Mouse (Mus musculus) liver, embryonic 13.5 days (tissue): ENCODE data around the gene Sgip1. TPM values are rescaled to one million over a fixed set of nuclear protein-coding genes. Genes with fewer than 3 reads are reported as not detected.

Experiments used
- ATAC-seq: fragments of 200-750 bp; cut with Nextera tagmentation; 2 replicates; pipeline ENCODE4 v1.8.0; 2017; ENCODE audit warnings: low read depth, mild to moderate bottlenecking, moderate number of reproducible peaks, moderate library complexity
- DNase-seq: peaks from one replicate; pipeline ENCODE4 v3.0.0; 2022
- H3K27ac ChIP-seq: fragments of 300-500 bp; sonication (generic); 2 replicates; pipeline ENCODE4 v1.5.1; 2015; ENCODE audit warnings: moderate library complexity, mild to moderate bottlenecking, inconsistent platforms
- H3K27me3 ChIP-seq: fragments of 300-500 bp; sonication (generic); 2 replicates; pipeline ENCODE4 v1.6.1; 2015; ENCODE audit warnings: mild to moderate bottlenecking, inconsistent platforms
- H3K36me3 ChIP-seq: fragments of 300-500 bp; sonication (generic); 2 replicates; pipeline ENCODE4 v1.6.1; 2015; ENCODE audit warnings: mild to moderate bottlenecking, inconsistent platforms
- H3K4me1 ChIP-seq: fragments of 300-500 bp; sonication (generic); replicated peaks from 2 replicates; pipeline ENCODE4 v1.6.1; 2015; ENCODE audit warnings: inconsistent platforms
- H3K4me2 ChIP-seq: fragments of 300-500 bp; sonication (generic); 2 replicates; pipeline ENCODE4 v1.6.1; 2015; ENCODE audit warnings: inconsistent platforms, mild to moderate bottlenecking, moderate library complexity
- H3K4me3 ChIP-seq: fragments of 300-500 bp; sonication (generic); replicated peaks from 2 replicates; pipeline ENCODE4 v1.5.1; 2015; ENCODE audit warnings: mild to moderate bottlenecking, inconsistent platforms
- H3K9ac ChIP-seq: fragments of 300-500 bp; sonication (generic); 2 replicates; pipeline ENCODE4 v1.6.1; 2015; ENCODE audit warnings: mild to moderate bottlenecking, inconsistent platforms
- H3K9me3 ChIP-seq: fragments of 300-500 bp; sonication (generic); replicated peaks from 2 replicates; pipeline ENCODE4 v1.6.1; 2016; ENCODE audit warnings: inconsistent platforms
- WGBS: fragments of 180-500 bp; shearing (Covaris S2); methylation state at CpG from one replicate; pipeline ENCODE4 v1.1.7; 2015; ENCODE audit not compliant: insufficient replicate concordance; 5-methylcytosine and 5-hydroxymethylcytosine counted together
- polyA plus RNA-seq: library from polyadenylated mRNA; unstranded; fragments of >200 nt; fragmentation: Nextera tagmentation; extraction: Ambion mirVana; gene quantifications from 2 replicates; pipeline ENCODE4 v1.2.1, GENCODE M21; 2015

The Sgip1 gene
- polyA plus RNA-seq, 1 experiment from 2014 or later, result 0.54 TPM

GRCm38 (mm10) chr4:102964174-102964573 lies 223.1 kb downstream of the Sgip1 start:
- Histone ChIP-seq H3K4me2 (no peak overlapping the region), H3K36me3 (no peaks in the 10 kb centered on the region), H3K27ac (no peak overlapping the region), H3K9ac (no peak overlapping the region), H3K9me3 (no peaks in the 10 kb centered on the region), H3K4me1 (peaks cover 10% of the 10 kb centered on the region; the same call in 1 of the 2 replicates), H3K4me3 (no peak overlapping the region), H3K27me3 (no peaks in the 10 kb centered on the region)
- no peak for ATAC-seq
- WGBS, result 18% methylated on average over 3 of the region's 3 CpGs
- DNase-seq, result no peak

GRCm38 (mm10) chr4:102967811-102968210 lies 226.7 kb downstream of the Sgip1 start:
- Histone ChIP-seq H3K36me3 (no peaks in the 10 kb centered on the region), H3K4me1 (peaks cover 10% of the 10 kb centered on the region; the same call in 1 of the 2 replicates), H3K27ac (no peak overlapping the region), H3K4me3 (no peak overlapping the region), H3K4me2 (no peak overlapping the region), H3K9me3 (no peaks in the 10 kb centered on the region), H3K9ac (no peak overlapping the region), H3K27me3 (no peaks in the 10 kb centered on the region)
- ATAC-seq, result no peak
- DNase-seq, result no peak
- 82% methylated on average over 15 of the region's 15 CpGs for WGBS

DNA sequence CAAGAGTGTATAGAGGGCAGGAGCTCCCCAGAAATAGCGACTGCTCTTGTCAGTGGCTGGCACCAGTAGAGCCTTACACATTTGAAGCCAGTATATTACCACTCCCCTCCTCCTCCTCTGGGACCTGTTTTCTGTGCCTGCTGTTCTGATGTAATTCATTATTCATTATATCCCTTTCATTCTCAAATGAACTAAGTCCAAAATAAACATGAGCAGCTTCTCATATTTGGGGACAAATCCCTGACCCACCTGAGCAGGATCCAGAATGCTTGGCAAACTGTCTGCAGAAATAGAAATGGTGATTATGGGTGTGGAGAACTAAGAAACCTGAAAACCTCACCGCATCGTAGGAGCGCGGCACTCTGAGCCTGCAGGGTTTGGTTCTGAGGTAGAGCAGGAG lies 228.5 kb downstream of the Sgip1 start:
- no peaks in the 10 kb centered on the region for H3K36me3 ChIP-seq
- ATAC-seq, result no peak
- 87% methylated on average over 5 of the region's 5 CpGs for WGBS
- no peak overlapping the region for H3K4me3 ChIP-seq
- H3K4me1 ChIP-seq, result peaks cover 5% of the 10 kb centered on the region; the same call in 1 of the 2 replicates
- H3K4me2 ChIP-seq, result no peak overlapping the region
- DNase-seq, result no peak
- H3K27ac ChIP-seq, result no peak overlapping the region
- H3K9ac ChIP-seq, result no peak overlapping the region
- H3K9me3 ChIP-seq, result no peaks in the 10 kb centered on the region
- no peaks in the 10 kb centered on the region for H3K27me3 ChIP-seq

DNA sequence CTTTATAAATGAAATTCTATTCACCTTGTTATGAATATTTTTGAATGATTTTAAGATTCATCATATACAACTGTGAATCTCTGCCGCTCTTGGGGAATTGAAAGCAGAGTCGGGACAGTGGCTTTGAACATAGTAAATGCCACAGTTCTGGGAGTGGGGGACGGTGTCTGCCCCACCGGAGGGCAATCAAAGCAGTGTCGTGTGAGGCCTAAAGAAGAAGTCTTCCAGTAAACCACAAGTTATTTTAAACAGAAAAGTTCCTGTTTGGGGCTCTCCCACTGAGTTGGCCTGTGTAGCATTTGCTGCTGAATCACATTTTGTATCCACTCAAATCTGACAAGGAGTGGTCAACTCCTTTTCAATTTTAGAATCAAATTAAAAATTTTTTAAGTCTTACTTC lies 230.1 kb downstream of the Sgip1 start:
- ATAC-seq, result no peak
- no peaks in the 10 kb centered on the region for H3K9me3 ChIP-seq
- no peak overlapping the region for H3K9ac ChIP-seq
- 31% methylated on average over 5 of the region's 5 CpGs for WGBS
- H3K4me2 ChIP-seq, result no peak overlapping the region
- H3K36me3 ChIP-seq, result no peaks in the 10 kb centered on the region
- H3K27ac ChIP-seq, result no peak overlapping the region
- DNase-seq, result no peak
- H3K4me3 ChIP-seq, result no peak overlapping the region
- H3K4me1 ChIP-seq, result no peaks in the 10 kb centered on the region
- no peaks in the 10 kb centered on the region for H3K27me3 ChIP-seq

GRCm38 (mm10) chr4:102972071-102972470 lies 231.0 kb downstream of the Sgip1 start:
- H3K4me3 ChIP-seq, result no peak overlapping the region
- no peaks in the 10 kb centered on the region for H3K36me3 ChIP-seq
- no peaks in the 10 kb centered on the region for H3K4me1 ChIP-seq
- no peak overlapping the region for H3K27ac ChIP-seq
- WGBS, result 45% methylated on average over 3 of the region's 3 CpGs
- peaks cover 2% of the 10 kb centered on the region; the same call in 1 of the 2 replicates for H3K27me3 ChIP-seq
- H3K4me2 ChIP-seq, result no peak overlapping the region
- ATAC-seq (no peak), DNase-seq (no peak)
- H3K9ac ChIP-seq, result no peak overlapping the region
- no peaks in the 10 kb centered on the region for H3K9me3 ChIP-seq

DNA sequence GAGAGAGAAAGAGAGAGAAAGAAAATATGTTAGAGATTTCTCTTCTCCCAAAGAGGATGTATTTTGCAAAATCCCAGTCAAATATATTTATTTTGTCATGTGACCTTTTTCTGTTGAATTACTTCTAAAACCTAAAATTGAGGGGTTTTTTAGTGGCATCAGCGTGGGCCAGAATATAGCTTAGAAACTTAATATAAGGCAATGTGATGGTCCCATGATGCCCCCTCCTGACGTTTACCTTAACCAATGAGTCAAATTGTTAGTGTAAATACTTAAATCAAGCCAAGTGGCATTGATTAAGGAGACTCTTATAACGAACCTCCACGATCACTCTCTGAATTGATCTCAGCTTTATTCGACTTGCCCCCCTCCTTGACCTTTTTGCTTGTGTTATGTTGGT lies 233.1 kb downstream of the Sgip1 start:
- H3K4me3 ChIP-seq, result no peak overlapping the region
- H3K27ac ChIP-seq, result no peak overlapping the region
- no peaks in the 10 kb centered on the region for H3K9me3 ChIP-seq
- no peak overlapping the region for H3K4me2 ChIP-seq
- ATAC-seq (no peak), DNase-seq (no peak)
- 56% methylated on average over 5 of the region's 5 CpGs for WGBS
- H3K36me3 ChIP-seq, result no peaks in the 10 kb centered on the region
- no peaks in the 10 kb centered on the region; the same call in 1 of the 2 replicates for H3K4me1 ChIP-seq
- H3K27me3 ChIP-seq, result peaks cover 12% of the 10 kb centered on the region
- H3K9ac ChIP-seq, result no peak overlapping the region

GRCm38 (mm10) chr4:102976290-102977275 lies 235.5 kb downstream of the Sgip1 start:
- ATAC-seq (no peak), DNase-seq (no peak)
- Histone ChIP-seq H3K36me3 (no peaks in the 10 kb centered on the region), H3K27ac (no peak overlapping the region), H3K4me1 (no peaks in the 10 kb centered on the region; the same call in 1 of the 2 replicates), H3K4me3 (no peak overlapping the region), H3K9ac (no peak overlapping the region), H3K4me2 (no peak overlapping the region), H3K27me3 (peaks cover 12% of the 10 kb centered on the region), H3K9me3 (no peaks in the 10 kb centered on the region)
- 44% methylated on average over 12 of the region's 12 CpGs for WGBS

GRCm38 (mm10) chr4:102977778-102978321 lies 236.8 kb downstream of the Sgip1 start:
- no peak for ATAC-seq
- no peak overlapping the region for H3K4me3 ChIP-seq
- WGBS, result 16% methylated on average over 16 of the region's 16 CpGs
- no peak overlapping the region for H3K27ac ChIP-seq
- no peak for DNase-seq
- no peaks in the 10 kb centered on the region for H3K9me3 ChIP-seq
- H3K4me2 ChIP-seq, result peak overlapping the region; percentile 41
- H3K36me3 ChIP-seq, result no peaks in the 10 kb centered on the region
- H3K9ac ChIP-seq, result no peak overlapping the region
- no peaks in the 10 kb centered on the region; the same call in 1 of the 2 replicates for H3K4me1 ChIP-seq
- H3K27me3 ChIP-seq, result peaks cover 12% of the 10 kb centered on the region

DNA sequence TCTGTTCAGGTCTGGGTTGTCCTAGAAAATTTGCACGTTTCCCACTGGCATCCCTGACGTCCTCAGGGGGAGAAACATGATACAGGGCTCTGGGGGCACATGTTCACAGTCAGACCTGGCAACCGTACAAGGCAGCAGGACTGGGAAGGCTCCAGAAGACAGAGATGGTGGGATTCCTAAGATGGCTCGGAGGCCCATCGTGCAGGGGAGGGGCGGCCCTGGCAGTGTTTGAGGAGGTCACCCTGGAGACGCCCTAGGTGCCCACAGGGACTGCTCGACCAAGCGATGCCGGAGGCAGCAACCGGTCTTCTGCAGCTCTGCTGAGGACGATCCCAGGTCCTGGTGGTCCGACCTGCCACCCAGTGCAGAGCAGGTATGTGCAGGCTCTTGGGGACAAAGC lies 237.3 kb downstream of the Sgip1 start, which contains the start of gene Tctex1d1:
Gene Tctex1d1 (plus strand): TSS at position 167 of the 400 bp plus-strand sequence.
- no peak within 1 kb of the TSS for H3K27ac ChIP-seq
- H3K4me2 ChIP-seq, result peak within 1 kb of the TSS; percentile 58
- H3K4me3 ChIP-seq, result peak within 1 kb of the TSS; percentile 29
- no peaks in the 10 kb centered on the region for H3K36me3 ChIP-seq
- no peak for ATAC-seq
- H3K9ac ChIP-seq, result peak within 1 kb of the TSS; percentile 17; the same call in 1 of the 2 replicates
- H3K9me3 ChIP-seq, result no peaks in the 10 kb centered on the region
- DNase-seq, result no peak
- no peaks in the 10 kb centered on the region; the same call in 1 of the 2 replicates for H3K4me1 ChIP-seq
- H3K27me3 ChIP-seq, result peaks cover 12% of the 10 kb centered on the region
- WGBS, result 3% methylated on average over 13 of the region's 13 CpGs

GRCm38 (mm10) chr4:102979385-102979784 lies 238.3 kb downstream of the Sgip1 start:
- Histone ChIP-seq H3K27me3 (peaks cover 12% of the 10 kb centered on the region), H3K4me2 (peak overlapping the region; percentile 58), H3K9ac (no peak overlapping the region), H3K36me3 (no peaks in the 10 kb centered on the region), H3K4me3 (peak overlapping the region; percentile 29; the same call in 1 of the 2 replicates), H3K9me3 (no peaks in the 10 kb centered on the region), H3K4me1 (no peaks in the 10 kb centered on the region; the same call in 1 of the 2 replicates), H3K27ac (no peak overlapping the region)
- DNase-seq, result no peak
- no peak for ATAC-seq
- 35% methylated on average over 5 of the region's 5 CpGs for WGBS

GRCm38 (mm10) chr4:102981709-102982108 lies 240.6 kb downstream of the Sgip1 start:
- Histone ChIP-seq H3K9me3 (no peaks in the 10 kb centered on the region), H3K36me3 (no peaks in the 10 kb centered on the region), H3K9ac (no peak overlapping the region), H3K27me3 (peaks cover 12% of the 10 kb centered on the region), H3K27ac (no peak overlapping the region), H3K4me3 (no peak overlapping the region), H3K4me2 (no peak overlapping the region), H3K4me1 (no peaks in the 10 kb centered on the region; the same call in 1 of the 2 replicates)
- no peak for DNase-seq
- 40% methylated on average over 8 of the region's 8 CpGs for WGBS
- ATAC-seq, result no peak
